Mouse (Mus musculus): ENCODE measurements at regions not wholly inside any gene's neighbourhood (a gene's known extent, or its start where the extent isn't known, plus 50 kb on each side); places are given as distances from the start of the nearest gene placed in this dataset.

DNA sequence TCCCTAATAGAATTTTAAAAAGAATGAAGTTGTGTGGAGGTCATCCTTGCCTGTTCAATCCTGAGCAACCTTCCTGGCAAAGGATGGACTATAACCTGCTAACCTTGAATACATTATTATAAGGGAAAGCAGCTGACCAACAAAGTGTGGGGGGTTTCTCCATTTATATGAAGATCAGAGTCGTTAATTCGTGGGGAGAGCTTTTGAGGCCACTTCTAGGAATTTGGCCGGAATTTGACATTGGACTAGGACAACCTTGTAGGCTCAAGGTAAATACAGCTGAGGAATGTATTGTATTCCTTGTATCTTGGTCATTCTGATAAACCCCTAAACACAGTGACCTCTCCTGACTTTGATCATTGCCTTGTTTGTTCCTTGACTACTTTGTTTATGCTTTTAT is 56.9 kb downstream of the Klf4 start:
- DNase-seq: no peak

DNA sequence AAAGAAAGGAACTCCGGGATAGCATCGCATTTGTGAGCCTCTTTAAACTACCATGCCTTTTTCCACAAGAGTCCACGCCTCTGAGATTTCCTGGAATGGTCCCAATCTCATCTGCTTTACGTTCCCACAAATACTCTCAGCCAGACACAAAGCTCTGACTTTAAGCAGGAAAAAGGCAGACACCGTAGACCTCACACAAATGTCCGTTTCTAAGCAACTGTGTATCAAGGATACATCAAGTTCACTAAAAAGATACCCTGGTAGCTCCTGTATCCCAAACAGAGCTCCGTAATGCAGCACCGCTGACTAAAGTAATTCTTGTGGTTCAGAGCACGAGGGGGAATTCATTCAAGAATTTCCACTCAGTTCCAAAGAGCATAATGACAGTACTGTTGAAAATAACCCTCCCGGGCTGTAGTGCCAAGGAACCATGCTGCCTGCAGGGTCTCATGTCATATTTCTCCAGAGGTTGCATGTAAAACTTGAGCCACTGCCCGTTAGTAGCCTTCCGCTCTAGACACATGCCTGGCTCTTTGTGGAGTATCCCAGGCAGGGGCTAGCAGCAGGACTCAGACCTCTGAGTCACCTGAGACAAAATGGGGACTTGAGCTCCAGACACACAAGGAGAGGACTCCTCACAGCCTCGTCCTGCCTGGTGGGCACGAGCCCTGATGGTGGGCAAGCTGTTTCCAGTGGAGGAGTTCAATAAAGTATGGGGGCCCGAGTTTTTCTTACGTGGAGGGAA is 58.0 kb downstream of the Klf4 start:
- DNase-seq: no peak

DNA sequence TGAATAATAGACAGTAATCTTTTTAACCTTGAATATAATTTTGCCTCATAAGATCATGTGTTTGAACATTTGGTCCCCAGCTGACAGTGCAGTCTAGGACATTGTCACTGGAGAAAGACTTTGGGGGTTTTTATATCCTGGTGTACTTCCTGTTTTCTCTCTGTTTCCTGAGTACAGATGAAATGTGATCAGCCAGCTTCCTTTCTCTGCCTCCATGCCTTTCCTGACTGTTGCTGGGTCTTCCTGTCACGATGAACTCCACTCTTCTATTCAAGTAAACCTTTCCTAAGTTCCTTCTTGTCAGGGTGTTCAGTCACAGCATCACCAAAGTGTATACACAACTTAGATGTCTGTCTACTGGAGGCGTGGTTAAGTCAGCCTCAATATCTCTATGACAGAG is 59.6 kb downstream of the Klf4 start:
- DNase-seq: no peak

DNA sequence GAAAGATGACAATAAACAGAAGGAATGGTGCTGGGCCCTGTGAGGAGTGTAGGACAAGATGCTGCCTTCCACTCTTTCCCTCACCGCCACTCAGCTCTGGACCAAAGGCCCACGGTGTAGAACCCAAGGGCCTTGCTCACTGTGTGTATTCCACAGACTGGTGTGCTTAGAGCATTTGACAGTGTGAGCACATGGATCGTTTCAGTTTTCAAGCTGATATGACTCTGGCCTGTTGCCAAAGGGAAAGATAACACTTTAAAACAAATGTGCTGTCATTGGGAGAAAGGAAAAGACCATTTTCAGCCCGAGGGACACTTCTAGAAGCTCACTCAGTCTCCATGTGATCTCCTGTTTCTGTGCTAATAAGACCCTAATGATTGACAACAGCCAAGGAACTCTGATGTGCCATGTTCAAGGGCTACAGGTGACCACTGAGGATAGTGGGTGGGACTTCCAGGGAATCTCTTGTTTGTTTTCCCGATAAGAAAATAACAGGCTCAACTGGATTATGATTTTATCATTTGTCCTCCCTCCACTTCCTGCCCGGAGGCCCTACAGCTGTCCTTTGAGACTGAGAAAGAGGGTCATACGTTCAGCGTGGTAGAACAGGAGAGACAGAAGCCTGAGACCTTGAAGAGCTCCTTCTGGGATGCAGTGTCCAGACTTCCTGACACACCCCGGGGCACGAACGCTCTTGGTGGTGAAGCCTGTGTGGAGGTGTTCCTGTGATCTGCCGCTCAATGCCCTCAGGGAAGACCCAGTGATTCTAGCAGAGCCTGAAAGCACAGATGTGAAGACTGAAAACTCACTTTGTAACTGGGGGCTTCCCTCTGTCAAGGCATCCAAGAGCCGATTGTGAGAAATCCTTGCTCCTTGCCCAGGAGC is 61.2 kb downstream of the Klf4 start:
- DNase-seq: peak in 1 of 2 experiments; percentile 9

DNA sequence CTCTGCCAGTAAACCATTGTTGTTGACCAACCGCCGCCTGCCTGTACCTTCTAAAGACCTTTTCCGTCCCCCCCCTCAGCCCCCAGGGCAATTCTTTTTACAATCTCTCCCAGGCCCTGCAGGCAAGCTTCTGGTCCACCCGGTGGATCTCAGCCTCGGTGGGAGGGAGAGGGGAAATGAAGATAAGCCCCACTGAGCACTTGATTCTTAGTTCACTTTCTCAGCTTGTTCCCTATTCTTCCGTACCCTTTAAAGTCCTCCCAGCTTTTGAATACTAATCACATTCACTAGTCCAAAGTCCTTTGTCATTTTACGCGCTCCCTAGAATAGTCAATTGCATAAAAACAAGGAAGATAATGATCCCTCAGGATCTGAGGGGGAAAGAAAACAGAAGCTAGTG is 68.1 kb downstream of the Klf4 start:
- no peak for DNase-seq

DNA sequence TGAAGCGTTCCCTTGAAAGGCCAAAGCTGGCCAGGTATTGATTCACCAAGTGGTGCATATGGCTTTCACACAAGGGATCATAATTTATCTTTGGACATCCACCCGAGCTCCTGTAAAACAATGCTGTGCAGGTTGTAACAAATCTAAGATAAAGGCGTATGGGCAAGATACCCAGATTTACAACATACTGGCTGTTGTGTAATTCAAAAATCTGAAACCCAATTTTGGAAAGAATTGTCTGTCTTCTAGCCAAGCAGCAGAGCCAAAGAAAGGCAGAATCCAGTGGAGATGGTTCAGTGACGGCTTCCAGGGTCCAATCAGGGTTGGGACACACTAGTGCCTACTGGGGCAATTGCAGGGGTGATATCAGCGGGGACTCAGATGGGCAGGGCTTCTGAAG is 70.3 kb downstream of the Klf4 start:
- DNase-seq: no peak

DNA sequence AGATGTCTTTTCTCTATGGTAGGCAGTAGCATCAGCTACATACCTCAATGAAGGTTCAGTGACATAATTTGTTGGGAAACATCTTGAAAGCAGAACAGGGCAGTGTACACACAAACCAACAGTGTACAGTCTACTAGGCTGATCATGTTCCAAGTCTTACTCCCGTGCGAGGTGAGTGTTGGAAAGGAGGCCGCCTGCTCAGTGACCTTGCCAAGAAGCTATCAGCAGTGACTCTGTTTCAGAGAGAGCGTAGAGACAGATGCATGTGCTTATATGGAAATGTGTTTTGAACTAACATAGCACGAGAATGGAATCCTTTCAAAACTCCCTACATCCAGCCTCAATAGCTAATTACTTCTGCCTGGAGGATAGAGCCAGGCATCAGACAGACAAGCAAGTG is 78.4 kb downstream of the Klf4 start:
- DNase-seq: no peak

DNA sequence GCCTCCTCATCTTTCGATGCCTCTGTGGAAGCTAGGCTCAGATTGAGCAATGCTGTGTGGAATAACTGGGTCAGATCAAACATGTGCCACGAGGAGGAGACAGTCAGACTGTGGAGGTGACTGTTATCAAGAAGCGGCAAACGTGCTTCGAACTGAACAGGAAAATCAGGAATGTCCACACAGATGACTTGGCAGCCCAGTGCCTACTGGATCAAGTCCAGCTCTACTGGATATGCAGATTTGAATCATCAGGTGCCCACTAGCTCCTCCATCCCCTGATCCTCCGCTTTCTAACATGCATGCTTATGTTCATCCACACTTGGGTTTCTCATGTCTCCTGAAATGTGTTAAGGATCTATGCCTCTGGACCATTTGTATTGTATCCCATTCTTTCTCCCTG is 79.7 kb downstream of the Klf4 start:
- no peak for DNase-seq

DNA sequence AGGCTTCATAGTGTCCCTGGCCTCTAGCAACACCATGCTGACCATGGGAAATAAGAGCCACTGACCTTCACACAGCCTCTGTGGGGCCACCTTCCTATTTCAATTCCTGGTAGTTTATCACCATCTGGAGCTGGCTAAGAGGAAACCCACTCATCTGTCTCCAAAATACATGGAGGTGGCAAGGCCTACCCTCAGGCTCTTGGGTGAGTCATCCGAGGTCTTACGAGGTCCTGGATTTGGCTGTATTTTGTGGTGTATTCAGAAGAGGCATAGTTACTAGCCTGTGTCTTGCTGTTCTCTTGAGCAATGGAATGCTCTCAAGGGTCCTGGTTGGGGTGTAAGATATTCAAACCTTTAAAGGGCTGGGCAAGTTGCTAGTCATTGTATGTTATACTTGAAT is 80.6 kb downstream of the Klf4 start:
- DNase-seq: no peak

DNA sequence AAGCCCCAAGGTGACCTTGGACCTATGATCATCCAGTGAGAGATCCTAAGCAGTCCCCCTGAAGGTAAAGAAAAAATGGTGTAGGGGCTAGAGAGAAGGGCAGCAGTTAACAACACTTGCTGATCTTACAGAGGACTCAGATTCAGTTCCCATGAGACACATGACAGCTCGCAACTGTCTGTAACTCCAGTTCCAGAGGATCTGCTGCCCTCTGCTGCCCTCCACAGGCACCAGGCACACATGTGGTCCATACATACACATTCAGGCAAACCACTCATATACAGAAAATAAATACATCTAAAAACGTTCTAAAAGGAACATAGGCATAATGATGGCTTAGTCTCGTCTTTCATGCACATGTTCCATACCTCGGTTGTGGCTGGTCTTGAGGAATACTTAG is 81.2 kb downstream of the Klf4 start:
- DNase-seq: no peak

DNA sequence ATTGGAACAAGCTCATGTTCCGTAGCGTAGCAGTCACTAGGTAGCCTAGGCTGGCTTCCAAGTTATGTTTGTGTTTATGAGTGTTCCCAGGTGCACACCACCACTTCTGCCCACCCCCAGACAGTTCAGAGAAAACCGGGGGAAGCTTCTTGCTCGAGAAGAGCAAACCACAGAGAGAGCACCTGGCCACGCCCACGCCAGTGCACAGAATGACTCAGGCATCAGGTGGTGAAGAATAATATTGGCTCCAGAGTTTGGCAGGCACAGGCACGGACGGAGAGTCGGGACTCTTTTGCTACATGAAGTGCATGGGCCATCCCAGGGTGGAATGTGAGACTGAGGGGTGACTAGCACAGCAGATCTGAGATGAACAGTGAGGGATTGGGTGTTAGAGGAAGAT is 88.8 kb downstream of the Klf4 start:
- no peak for DNase-seq

DNA sequence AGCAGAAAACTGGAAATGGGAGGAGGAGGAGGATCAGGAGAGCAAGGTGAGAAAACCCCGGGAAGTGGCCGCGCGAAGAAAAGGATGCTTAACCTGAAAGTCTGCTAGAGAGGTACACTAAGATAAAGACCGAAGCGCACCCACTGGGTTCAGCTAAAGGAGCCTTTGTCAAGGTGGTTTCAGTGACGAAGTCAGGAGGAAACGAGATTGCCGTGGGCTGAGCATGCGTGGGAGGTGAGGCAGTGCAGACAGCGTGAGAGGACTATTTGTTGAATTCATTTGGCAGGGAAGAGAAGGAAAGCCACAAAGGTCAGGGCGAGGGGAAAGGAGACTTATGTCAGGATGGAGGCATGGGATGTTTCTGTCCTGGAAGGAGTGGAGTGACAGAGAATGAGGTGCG is 90.2 kb downstream of the Klf4 start:
- no peak for DNase-seq

Data from kidney, adult 8-10 months (tissue).